Mouse (Mus musculus) adrenal gland, adult 8-10 months (tissue): ENCODE data around the gene Nos1ap. TPM values are rescaled to one million over a fixed set of nuclear protein-coding genes. Genes with fewer than 3 reads are reported as not detected.

Experiments
- DNase-seq: peaks from one replicate; pipeline ENCODE4 v3.0.0; 2022
- total RNA-seq, 4 experiments: library from RNA; stranded (reverse); gene quantifications; 2 replicates each; pipeline ENCODE4 v1.2.4; 2022

Gene Nos1ap
- total RNA-seq, 4 experiments from 2014 or later = 19.9 to 46.9 (median 29.7) TPM

GRCm38 (mm10) chr1:170588353-170588752, 1.3 kb downstream of the Nos1ap start:
- no peak for DNase-seq

DNA sequence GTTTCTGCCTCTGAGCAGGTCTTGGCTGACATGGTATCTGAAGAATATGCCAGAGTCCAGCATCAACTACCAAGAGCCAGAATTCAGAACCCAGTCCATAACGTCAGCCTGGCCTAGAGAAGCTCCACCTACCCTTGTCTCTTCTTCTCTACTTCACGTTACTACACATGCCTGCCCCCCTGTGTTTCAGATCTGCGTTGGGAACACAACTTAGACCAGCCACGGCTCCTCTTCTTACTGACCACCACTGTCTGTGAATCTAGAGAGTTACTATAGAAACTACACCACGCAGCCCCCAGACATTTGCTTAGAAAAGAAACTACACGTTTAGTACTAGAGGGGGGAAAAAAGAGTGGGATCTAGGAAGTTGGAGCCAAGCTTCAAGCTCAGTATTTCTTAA, 2.9 kb downstream of the Nos1ap start:
- no peak for DNase-seq

GRCm38 (mm10) chr1:170583925-170584324, 5.7 kb downstream of the Nos1ap start:
- DNase-seq = no peak

DNA sequence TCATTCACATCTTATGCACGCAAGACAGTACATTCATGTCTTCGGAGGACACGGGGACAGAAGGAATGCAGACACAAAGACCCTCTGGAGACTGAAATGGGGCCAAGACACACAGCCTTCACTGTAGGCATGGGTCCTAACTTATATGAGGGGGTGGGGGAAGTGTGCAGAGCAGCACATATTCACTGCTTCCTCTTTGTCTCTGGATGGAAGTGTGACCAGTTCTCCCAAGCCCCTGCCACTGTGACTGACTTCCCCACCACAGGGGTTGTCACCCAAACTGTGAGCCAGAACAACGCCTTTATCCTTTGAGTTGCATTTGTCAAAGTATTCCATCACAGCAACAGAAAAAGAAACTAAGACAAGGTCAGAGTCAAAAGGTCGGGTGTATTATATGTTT, 7.3 kb downstream of the Nos1ap start:
- DNase-seq = no peak

- DNase-seq = no peak
Measured at GRCm38 (mm10) chr1:170580485-170581110, 9.1 kb downstream of the Nos1ap start.

DNA sequence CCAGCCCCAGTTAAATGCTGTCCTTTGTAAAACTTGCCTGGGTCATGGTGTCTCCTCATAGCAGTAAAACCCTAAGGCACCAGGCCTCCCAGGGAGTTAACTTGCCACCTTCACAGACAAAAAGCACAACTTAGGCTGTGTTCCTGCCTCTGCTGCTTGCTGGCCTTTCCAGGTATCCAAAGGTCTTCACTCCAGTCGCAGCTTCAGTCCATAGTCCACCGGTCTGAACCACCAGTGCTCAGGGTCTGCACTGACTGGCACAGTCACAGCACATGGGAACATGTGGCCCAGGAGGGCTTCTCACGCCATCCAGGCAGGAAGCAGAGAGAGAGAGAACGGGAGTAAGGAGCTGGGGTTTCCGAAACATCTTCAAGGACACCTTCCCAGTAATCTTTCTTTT, 10.2 kb downstream of the Nos1ap start:
- DNase-seq = no peak

- no peak for DNase-seq
Measured at GRCm38 (mm10) chr1:170579063-170579462, 10.6 kb downstream of the Nos1ap start.

GRCm38 (mm10) chr1:170576728-170577065, 13.0 kb downstream of the Nos1ap start:
- DNase-seq = no peak

GRCm38 (mm10) chr1:170576012-170576727, 13.5 kb downstream of the Nos1ap start:
- no peak for DNase-seq

GRCm38 (mm10) chr1:170573117-170573516, 16.5 kb downstream of the Nos1ap start:
- DNase-seq = no peak

GRCm38 (mm10) chr1:170566969-170567368, 22.7 kb downstream of the Nos1ap start:
- no peak for DNase-seq

GRCm38 (mm10) chr1:170566538-170566937, 23.1 kb downstream of the Nos1ap start:
- DNase-seq = no peak

- DNase-seq = no peak
Measured at GRCm38 (mm10) chr1:170564926-170565325, 24.7 kb downstream of the Nos1ap start.

DNA sequence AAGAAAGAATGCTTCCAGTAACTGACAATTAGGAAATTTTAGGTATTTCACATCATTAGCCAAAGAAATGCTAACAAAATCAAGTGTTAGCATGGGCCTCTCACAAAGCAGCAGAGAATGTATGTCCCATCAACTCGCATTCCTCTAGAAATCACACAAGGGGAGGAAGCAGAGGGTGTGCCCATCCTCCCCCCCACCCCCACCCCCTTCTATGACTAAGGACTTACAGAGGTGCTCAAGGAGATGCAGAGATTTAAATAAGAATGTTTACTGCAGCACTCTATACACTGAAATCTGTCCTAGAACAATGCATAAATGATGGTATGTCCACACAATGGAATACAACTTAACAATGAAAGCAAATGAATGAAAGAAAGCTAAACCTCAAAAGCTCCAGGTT, 27.2 kb downstream of the Nos1ap start:
- no peak for DNase-seq

DNA sequence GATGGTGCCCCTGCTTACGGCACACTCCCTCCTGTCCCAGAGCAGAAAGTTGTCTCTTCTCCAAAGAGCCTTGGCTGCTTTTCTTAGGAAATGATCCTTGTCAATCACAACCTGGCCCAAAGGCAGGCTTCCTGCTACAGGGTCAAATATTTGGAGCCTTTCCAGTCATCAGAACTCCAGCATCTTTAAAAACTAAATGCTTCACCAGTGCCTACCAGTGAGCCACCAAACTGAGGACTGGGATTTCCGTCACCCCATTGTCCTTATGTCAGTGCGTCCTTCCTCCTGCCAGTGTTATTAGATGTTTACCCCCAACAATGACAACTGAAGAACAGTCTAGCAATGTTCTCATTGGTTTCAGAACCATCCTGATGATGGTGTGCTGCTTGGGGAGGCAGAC, 28.9 kb downstream of the Nos1ap start:
- DNase-seq = no peak

GRCm38 (mm10) chr1:170557962-170558361, 31.7 kb downstream of the Nos1ap start:
- DNase-seq = no peak

DNA sequence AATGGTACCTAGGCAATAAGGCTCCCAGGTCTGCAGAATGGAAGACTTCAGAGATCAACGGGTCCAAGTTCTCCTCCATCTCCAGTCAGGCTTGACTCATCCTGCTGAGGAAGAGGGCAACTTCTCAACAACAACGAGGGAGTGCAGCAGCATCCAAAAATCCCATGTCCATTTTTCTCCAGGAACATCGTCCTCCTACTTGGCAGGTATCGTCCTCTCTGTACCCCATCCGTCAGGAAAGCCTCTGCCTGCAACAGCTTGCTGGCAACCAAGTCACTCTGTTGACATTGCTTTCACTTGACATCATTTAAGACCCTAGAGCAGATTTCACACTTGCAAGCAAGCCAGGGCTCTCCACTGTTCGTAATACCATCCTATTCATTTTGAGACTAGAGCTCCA, 33.0 kb downstream of the Nos1ap start:
- DNase-seq = no peak

DNA sequence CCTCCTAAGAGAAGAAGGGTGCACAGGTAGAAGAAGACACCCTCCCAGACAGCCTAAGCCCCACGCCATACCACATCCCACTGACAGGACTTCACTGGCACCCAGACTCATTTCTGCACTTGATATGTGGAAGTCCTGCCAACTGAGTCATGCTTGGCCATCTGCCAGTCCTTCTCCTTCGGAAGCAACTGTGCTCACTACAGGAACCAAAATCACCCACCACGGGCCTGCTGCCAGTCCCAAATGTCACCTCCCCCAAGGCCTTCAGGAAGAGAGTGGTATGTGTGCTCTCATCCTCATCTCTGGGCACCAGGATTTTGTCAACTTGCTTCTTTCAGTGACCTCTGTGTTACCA, 34.7 kb downstream of the Nos1ap start:
- DNase-seq = peak; percentile 92

- no peak for DNase-seq
Measured at GRCm38 (mm10) chr1:170554235-170554938, 35.3 kb downstream of the Nos1ap start.

- DNase-seq = no peak
Measured at GRCm38 (mm10) chr1:170550649-170551440, 38.8 kb downstream of the Nos1ap start.

DNA sequence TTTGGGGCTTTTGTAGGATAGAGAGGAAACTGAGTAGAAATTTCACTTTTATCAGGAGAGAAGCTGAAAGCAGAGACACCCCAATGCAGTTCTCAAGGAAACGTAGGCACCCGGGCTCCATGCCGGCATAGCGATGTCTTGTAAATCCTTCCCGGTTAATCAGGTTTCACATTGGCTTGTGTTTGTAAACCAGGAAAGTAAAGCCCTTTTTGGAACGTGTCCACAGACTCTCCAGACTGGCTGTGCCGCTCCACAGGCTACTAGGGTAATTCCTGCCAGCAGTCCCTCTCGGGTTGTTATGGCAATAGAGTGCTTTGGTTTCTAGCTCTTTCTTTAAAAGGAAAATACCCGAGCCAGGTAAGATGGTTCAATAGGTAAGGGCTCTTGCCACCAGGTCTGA, 40.6 kb downstream of the Nos1ap start:
- DNase-seq = no peak

- no peak for DNase-seq
Measured at GRCm38 (mm10) chr1:170548192-170548795, 41.4 kb downstream of the Nos1ap start.

- DNase-seq = no peak
Measured at GRCm38 (mm10) chr1:170546297-170546696, 43.4 kb downstream of the Nos1ap start.
